11 mouse cellular contexts compared by ENCODE assay signal in genomic region chr19:3651220-3651619, GRCm38 (mm10). TPM values are rescaled to one million over a fixed set of nuclear protein-coding genes. Genes with fewer than 3 reads are reported as not detected.
A peak's percentile ranks its signal among the peaks of the same experiment; 100 is the strongest.
DNase-seq lines count a peak whose midpoint lies in the region; ATAC-seq and TF ChIP-seq lines count a peak whose summit lies in the region.
"Had no signal": no experiment of that assay in that cellular context is flagged by ENCODE, and none has a peak within 500 bp of the region (broad histone marks: within the 10 kb centered on the region; RNA-seq: fewer than 3 reads in every experiment).

No protein-coding gene starts in this region.

- no peak for TF ChIP-seq CTCF in thymus, adult 2 months (IDR thresholded peaks at IDR 0.05; ENCODE audit: borderline replicate concordance, control insufficient read depth, extremely low read depth, insufficient read depth, low read length, poor library complexity)

- no peak for TF ChIP-seq POLR2A in thymus, adult 2 months (IDR thresholded peaks at IDR 0.05; ENCODE audit: control insufficient read depth, extremely low read depth, insufficient read depth, low read length, poor library complexity)

- DNase-seq in kidney, postnatal 4 days: peak; percentile 50 to 55
- DNase-seq in kidney, adult 8-10 months: no peak
- DNase-seq in thymus, postnatal 0 days (ENCODE audit: low spot score): peak; percentile 12
- no peak for DNase-seq in thymus, adult 2 months
- DNase-seq in R1 (ENCODE audit: low read depth, low spot score): peak; percentile 59
- no peak for DNase-seq in cerebellum, adult 9-10 months
- DNase-seq: heart, postnatal 4 days; right cerebral cortex, postnatal 25 days had no signal

- H3K27me3 ChIP-seq in thymus, adult 2 months (ENCODE audit: control insufficient read depth, insufficient read depth, low read length): no peaks in the 10 kb centered on the region
- H3K27me3 ChIP-seq: embryonic facial prominence, embryonic 15.5 days; Patski had no signal

- over 99% methylated on average over 3 of the region's 3 CpGs for WGBS in thymus, adult 2 months

- no peak overlapping the region for H3K27ac ChIP-seq in thymus, adult 2 months (ENCODE audit: control insufficient read depth, insufficient read depth, low read length)
- H3K27ac ChIP-seq: embryonic facial prominence, embryonic 15.5 days had no signal

- no peak overlapping the region for H3K4me3 ChIP-seq in thymus, adult 2 months (ENCODE audit: control insufficient read depth, insufficient read depth, low read length)
- H3K4me3 ChIP-seq: embryonic facial prominence, embryonic 15.5 days had no signal

- ATAC-seq in megakaryocyte progenitor cell, adult 5-6 weeks (replicated peaks; ENCODE audit: poor library complexity): no peak
- ATAC-seq: Patski had no signal

- H3K36me3 ChIP-seq in thymus, adult 2 months (ENCODE audit: control insufficient read depth, insufficient read depth, low read length): peaks cover 14% of the 10 kb centered on the region

- peaks cover 27% of the 10 kb centered on the region for H3K4me1 ChIP-seq in thymus, adult 2 months (replicated peaks; ENCODE audit: control insufficient read depth, insufficient read depth, low read length)

RNA-seq across cellular contexts. Expression of gene Lrp5, which starts 35.1 kb away (rescaled TPM):
- 1.6 and 2.1 TPM in 2 replicates for polyA plus RNA-seq in thymus, postnatal 0 days (2015; fragmentation: Nextera tagmentation; extraction: Ambion mirVana)
- polyA plus RNA-seq in thymus, adult 2 months (2012; rRNA removed): 35.9 and 48.9 TPM in 2 replicates
- total RNA-seq in megakaryocyte progenitor cell, adult 5-6 weeks (2015): 20.3 and 22.4 TPM in 2 replicates
- 17.3 and 20.4 TPM in 2 replicates for total RNA-seq in megakaryocyte progenitor cell, adult 5-6 weeks (2017)

RNA-seq across cellular contexts. Expression of gene 1810055G02Rik, which starts 56.9 kb away (rescaled TPM):
- polyA plus RNA-seq in thymus, postnatal 0 days (2015; fragmentation: Nextera tagmentation; extraction: Ambion mirVana): 6.8 and 8.6 TPM in 2 replicates
- polyA plus RNA-seq in thymus, adult 2 months (2012; rRNA removed): 24.8 and 25.2 TPM in 2 replicates
- 12.5 and 12.8 TPM in 2 replicates for total RNA-seq in megakaryocyte progenitor cell, adult 5-6 weeks (2015)
- 6.0 and 7.1 TPM in 2 replicates for total RNA-seq in megakaryocyte progenitor cell, adult 5-6 weeks (2017)

Comparison
In these comparisons a context has a peak if more than half of its experiments do, and no peak if none do; other contexts are left out.
1. DNase-seq: peak in kidney, postnatal 4 days (2 of 2), thymus, postnatal 0 days (single experiment) and R1 (single experiment); none in kidney, adult 8-10 months (0 of 2), thymus, adult 2 months (single experiment) and cerebellum, adult 9-10 months (single experiment).
2. RNA of gene Lrp5, which starts 35.1 kb away (polyA plus RNA-seq): 35.9 to 48.9 TPM in thymus, adult 2 months; 1.6 to 2.1 TPM in thymus, postnatal 0 days; every median in the first group is over 10 times any median in the second.